Mouse (Mus musculus) cerebellum, adult 2 months (tissue): ENCODE data around the gene Camsap2.

ENCODE experiments used
- CTCF ChIP-seq: fragments of 200-500 bp; IDR thresholded peaks from 2 replicates; pipeline ENCODE4 v1.5.1; 2011; ENCODE audit warnings: low read depth, mild to moderate bottlenecking, control low read depth, low read length, moderate library complexity, borderline replicate concordance; ENCODE audit not compliant: insufficient read depth
- POLR2A ChIP-seq: fragments of 200-500 bp; IDR thresholded peaks from 2 replicates; pipeline ENCODE4 v1.6.1; 2011; ENCODE audit warnings: low read length, control low read depth, borderline replicate concordance; ENCODE audit not compliant: insufficient read depth

GRCm38 (mm10) chr1:136247393-136247792 lies 98.5 kb downstream of the Camsap2 start:
- TF ChIP-seq CTCF (no peak), POLR2A (no peak)
